In genomic region chr19:27692944-27693343, GRCm38 (mm10) we compare ENCODE assay signal across 15 mouse cellular contexts.
DNase-seq lines count a peak whose midpoint lies in the region; TF ChIP-seq lines count a peak whose summit lies in the region.
"Had no signal": no experiment of that assay in that cellular context is flagged by ENCODE, and none has a peak within 500 bp of the region (broad histone marks: within the 10 kb centered on the region; RNA-seq: fewer than 3 reads in every experiment).

No protein-coding gene starts in this region.

- H3K36me3 ChIP-seq in myocyte (ENCODE audit: control insufficient read depth, insufficient read depth), result no peaks in the 10 kb centered on the region
- H3K36me3 ChIP-seq: G1E had no signal

- H3K4me3 ChIP-seq in myocyte, result no peak overlapping the region

- DNase-seq in MN1 (ENCODE audit: low spot score), result no peak
- DNase-seq: adrenal gland, adult 2 months; adrenal gland, adult 8-10 months; adrenal gland, postnatal 10 days; adrenal gland, postnatal 14 days; adrenal gland, postnatal 25 days; B cell, adult 2 months; cerebellum, adult 11 months; cerebellum, adult 11-12 months; cerebellum, adult 18-20 months; cerebellum, adult 2 months; cerebellum, adult 8-10 months had no signal

- H3ac ChIP-seq in myocyte (ENCODE audit: control insufficient read depth, insufficient read length), result no peak overlapping the region

- no peaks in the 10 kb centered on the region for H3K79me2 ChIP-seq in myocyte (ENCODE audit: control insufficient read depth, insufficient read depth)

- no peak for TF ChIP-seq POLR2A in myocyte (IDR thresholded peaks at IDR 0.05; ENCODE audit: insufficient read length, low read depth)

- H3K27me3 ChIP-seq in myocyte (ENCODE audit: control insufficient read depth, insufficient read depth, insufficient read length), result no peaks in the 10 kb centered on the region
- H3K27me3 ChIP-seq: CH12.LX had no signal

- no peak overlapping the region for H3K4me2 ChIP-seq in myocyte (ENCODE audit: low read depth)

TF ChIP-seq in myocyte, 11 proteins besides CTCF, POLR2A, EP300 and RAD21:
- TF ChIP-seq MYOG (IDR thresholded peaks at IDR 0.05; ENCODE audit: control insufficient read depth in 1 of 3, insufficient read depth in 1 of 3, insufficient read length in 2 of 3, low read depth in 2 of 3) (peak in 2 of 3 experiments; percentile 8 to 52), REST (IDR thresholded peaks at IDR 0.05; ENCODE audit: insufficient read depth, insufficient read length) (no peak), TCF12 (IDR thresholded peaks at IDR 0.05; ENCODE audit: insufficient read depth, poor library complexity, severe bottlenecking) (peak; percentile 59), MYOD1 (IDR thresholded peaks at IDR 0.05; ENCODE audit: control insufficient read depth in 1 of 3, insufficient read length in 2 of 3, low read depth in 2 of 3) (peak in 2 of 3 experiments; percentile 80 to 92)
